Mouse (Mus musculus) CH12.LX (cell line): ENCODE data around the gene Snapc1. TPM values are rescaled to one million over a fixed set of nuclear protein-coding genes. Genes with fewer than 3 reads are reported as not detected.

Source experiments
- DNase-seq: peaks from one replicate; pipeline ENCODE4 v3.0.0-alpha.2; 2013; ENCODE audit errors: extremely low read depth
- H3K27ac ChIP-seq: 2 replicates; pipeline ENCODE4 v1.5.1; 2012; ENCODE audit warnings: low read depth, mild to moderate bottlenecking, control low read depth, moderate library complexity; ENCODE audit not compliant: insufficient read depth
- H3K27me3 ChIP-seq: replicated peaks from 2 replicates; pipeline ENCODE3; 2012; ENCODE audit warnings: inconsistent platforms
- H3K36me3 ChIP-seq, 2 experiments: replicated peaks in 1 of 2; 2 replicates each; pipeline versions ENCODE3 to v1.6.1; 2012; ENCODE audit warnings: inconsistent platforms in 1 of 2, low read length in 1 of 2, mild to moderate bottlenecking in 1 of 2, mixed read lengths in 1 of 2, moderate library complexity in 1 of 2; ENCODE audit not compliant: control insufficient read depth in 1 of 2, insufficient read depth in 1 of 2
- H3K4me1 ChIP-seq, 2 experiments: 2 replicates each; pipeline ENCODE4 v1.6.1; 2012; ENCODE audit warnings: inconsistent platforms in 1 of 2, moderate library complexity in 1 of 2; ENCODE audit not compliant: insufficient read depth in 2 of 2, control insufficient read depth in 1 of 2
- H3K4me2 ChIP-seq: 2 replicates; pipeline ENCODE4 v1.6.1; 2012; ENCODE audit warnings: low read depth, mild to moderate bottlenecking, control low read depth; ENCODE audit not compliant: poor library complexity, insufficient read depth, severe bottlenecking
- H3K4me3 ChIP-seq, 3 experiments: fragments of 150-350 bp in 1 of 3; sonication (generic) in 1 of 3; replicated peaks in 1 of 3; 2 replicates each; pipeline versions ENCODE3 to v1.5.1; 2011 to 2012; ENCODE audit warnings: low read depth in 2 of 3, low read length in 2 of 3, mild to moderate bottlenecking in 2 of 3, moderate library complexity in 2 of 3, control low read depth in 1 of 3, improper control_type of control experiment in 1 of 3, inconsistent platforms in 1 of 3, mixed read lengths in 1 of 3; ENCODE audit not compliant: poor library complexity in 1 of 3
- H3K79me2 ChIP-seq: replicated peaks from 2 replicates; pipeline ENCODE4 v1.6.1; 2012; ENCODE audit warnings: mild to moderate bottlenecking, moderate library complexity; ENCODE audit not compliant: control insufficient read depth, poor library complexity, insufficient read depth, severe bottlenecking; ENCODE audit errors: extremely low read depth
- H3K9ac ChIP-seq: 2 replicates; pipeline ENCODE4 v1.6.1; 2012; ENCODE audit warnings: low read depth, mild to moderate bottlenecking, control low read depth, moderate library complexity; ENCODE audit not compliant: insufficient read depth
- H3K9me3 ChIP-seq: replicated peaks from 2 replicates; pipeline ENCODE3; 2012; ENCODE audit warnings: low read length, inconsistent platforms, mixed read lengths
- CHD1 ChIP-seq: IDR thresholded peaks from 2 replicates; pipeline ENCODE4 v1.6.1; 2012; ENCODE audit warnings: low read depth, low read length, improper control_type of control experiment, inconsistent platforms
- CHD2 ChIP-seq: IDR thresholded peaks from 2 replicates; pipeline ENCODE4 v1.6.1; 2011; ENCODE audit warnings: low read length, improper control_type of control experiment
- CTCF ChIP-seq, 2 experiments: IDR thresholded peaks in 1 of 2; conservative IDR thresholded peaks in 1 of 2; 2 replicates each; pipeline ENCODE4 v1.5.1; 2011 to 2012; ENCODE audit warnings: low read depth in 2 of 2, low read length in 2 of 2, improper control_type of control experiment in 1 of 2, inconsistent platforms in 1 of 2, mild to moderate bottlenecking in 1 of 2, moderate library complexity in 1 of 2
- E2F4 ChIP-seq: IDR thresholded peaks from 2 replicates; pipeline ENCODE4 v1.6.1; 2011; ENCODE audit warnings: low read depth, low read length, improper control_type of control experiment; ENCODE audit not compliant: insufficient replicate concordance
- GABPA ChIP-seq: IDR thresholded peaks from 2 replicates; pipeline ENCODE4 v1.6.1; 2012; ENCODE audit warnings: low read depth, low read length, improper control_type of control experiment, inconsistent platforms; ENCODE audit not compliant: insufficient replicate concordance
- IRF4 ChIP-seq: IDR thresholded peaks from 2 replicates; pipeline ENCODE4 v1.6.1; 2014; ENCODE audit warnings: low read depth, mild to moderate bottlenecking, inconsistent platforms, low read length, improper control_type of control experiment
- KAT2A ChIP-seq: IDR thresholded peaks from 2 replicates; pipeline ENCODE4 v1.6.1; 2012; ENCODE audit warnings: low read length, improper control_type of control experiment, inconsistent platforms; ENCODE audit not compliant: insufficient replicate concordance
- MAFK ChIP-seq: IDR thresholded peaks from 2 replicates; pipeline ENCODE4 v1.6.1; 2011; ENCODE audit warnings: low read length, improper control_type of control experiment; ENCODE audit not compliant: insufficient replicate concordance
- MAX ChIP-seq: IDR thresholded peaks from 2 replicates; pipeline ENCODE4 v1.6.1; 2011; ENCODE audit warnings: low read length, improper control_type of control experiment
- MXI1 ChIP-seq: IDR thresholded peaks from 2 replicates; pipeline ENCODE4 v1.6.1; 2011; ENCODE audit warnings: mild to moderate bottlenecking, low read depth, low read length, improper control_type of control experiment
- MYC ChIP-seq: IDR thresholded peaks from 2 replicates; pipeline ENCODE4 v1.6.1; 2011; ENCODE audit warnings: low read depth, mild to moderate bottlenecking, improper control_type of control experiment, low read length
- NRF1 ChIP-seq: IDR thresholded peaks from 2 replicates; pipeline ENCODE4 v1.6.1; 2014; ENCODE audit warnings: low read depth, mild to moderate bottlenecking, inconsistent platforms, low read length, improper control_type of control experiment, moderate library complexity
- PAX5 ChIP-seq: IDR thresholded peaks from 2 replicates; pipeline ENCODE4 v1.6.1; 2012; ENCODE audit warnings: low read length, inconsistent platforms, mixed read lengths
- POLR2A ChIP-seq: IDR thresholded peaks from 2 replicates; pipeline ENCODE4 v1.6.1; 2011; ENCODE audit warnings: low read depth, mild to moderate bottlenecking, improper control_type of control experiment, low read length
- POLR2AphosphoS2 ChIP-seq: IDR thresholded peaks from 2 replicates; pipeline ENCODE4 v1.6.1; 2011; ENCODE audit warnings: low read depth, low read length, improper control_type of control experiment
- RCOR1 ChIP-seq: conservative IDR thresholded peaks from 2 replicates; pipeline ENCODE4 v1.6.1; 2012; ENCODE audit warnings: low read depth, mild to moderate bottlenecking, inconsistent platforms, low read length, improper control_type of control experiment
- UBTF ChIP-seq: IDR thresholded peaks from 2 replicates; pipeline ENCODE4 v1.6.1; 2012; ENCODE audit warnings: low read depth, mild to moderate bottlenecking, inconsistent platforms, low read length, improper control_type of control experiment, moderate library complexity
- USF1 ChIP-seq: IDR thresholded peaks from 2 replicates; pipeline ENCODE4 v1.6.1; 2014; ENCODE audit warnings: low read depth, mild to moderate bottlenecking, inconsistent platforms, low read length, improper control_type of control experiment
- ZC3H11A ChIP-seq: IDR thresholded peaks from 2 replicates; pipeline ENCODE4 v1.6.1; 2012; ENCODE audit warnings: low read depth, mild to moderate bottlenecking, inconsistent platforms, low read length, improper control_type of control experiment
- ZKSCAN1 ChIP-seq: IDR thresholded peaks from 2 replicates; pipeline ENCODE4 v1.6.1; 2012; ENCODE audit warnings: low read depth, inconsistent platforms, low read length, improper control_type of control experiment, borderline replicate concordance
- ZMIZ1 ChIP-seq: IDR thresholded peaks from 2 replicates; pipeline ENCODE4 v1.6.1; 2012; ENCODE audit warnings: low read depth, mild to moderate bottlenecking, inconsistent platforms, low read length, improper control_type of control experiment
- ZNF384 ChIP-seq: IDR thresholded peaks from 2 replicates; pipeline ENCODE4 v1.6.1; 2012; ENCODE audit warnings: low read depth, low read length, improper control_type of control experiment, inconsistent platforms
- dilution Hi-C: fragments of 300-500 bp; cut with MboI; formaldehyde crosslinking; loops from 2 replicates; pipeline ENCODE4 v1.14.3; 2020; ENCODE audit warnings: low sequenced_read_pairs; ENCODE audit not compliant: extremely low pct_unique_long_range_greater_than_20kb, extremely low pct_ligation_motif_present
- in situ Hi-C: fragments of 300-500 bp; cut with MboI; formaldehyde crosslinking; loops from 3 replicates; pipeline ENCODE4 v1.14.3; 2019; ENCODE audit warnings: low sequenced_read_pairs, low pct_ligation_motif_present, low pct_unique_long_range_greater_than_20kb, mixed read lengths
- polyA plus RNA-seq: library from polyadenylated mRNA; unstranded; fragments of >175 nt; gene quantifications from 2 replicates; pipeline ENCODE4 v1.2.1, GENCODE M21; 2012; ENCODE audit warnings: low read depth; ENCODE audit not compliant: insufficient read length
- total RNA-seq, 2 experiments: library from RNA; depleted of rRNA; stranded (reverse); fragments of 300-350 nt in 1 of 2; fragments of >200 nt in 1 of 2; gene quantifications; 2 replicates each; pipeline ENCODE4 v1.2.3; 2012 to 2014

The Snapc1 gene
- total and polyA plus RNA-seq, 3 experiments: 7.7 to 24.0 (median 9.7) TPM

- peak; percentile 89 for TF ChIP-seq IRF4
- no peak for TF ChIP-seq ZMIZ1
- no peak for TF ChIP-seq PAX5
- peak; percentile 34; the same call in 1 of the 2 replicates for TF ChIP-seq POLR2A
- peak; percentile 36; the same call in 1 of the 2 replicates for TF ChIP-seq MAFK
- TF ChIP-seq UBTF: no peak
- TF ChIP-seq MXI1: peak; percentile 79
- TF ChIP-seq ZKSCAN1: no peak
- no peak for TF ChIP-seq E2F4
Measured at GRCm38 (mm10) chr12:73974584-73974983, 10.3 kb downstream of the Snapc1 start (continued).

GRCm38 (mm10) chr12:73978144-73978543 lies 13.9 kb downstream of the Snapc1 start:
- dilution Hi-C loops (no loop called here), in situ Hi-C loops (no loop called here)
- H3K9ac ChIP-seq: no peak overlapping the region
- no peak for DNase-seq
- no peaks in the 10 kb centered on the region for H3K79me2 ChIP-seq
- no peak overlapping the region for H3K4me3 ChIP-seq
- no peak overlapping the region for H3K27ac ChIP-seq
- peaks cover 9 to 51% of the 10 kb centered on the region in 2 experiments for H3K4me1 ChIP-seq
- no peaks in the 10 kb centered on the region for H3K9me3 ChIP-seq
- peaks cover 26 to 75% of the 10 kb centered on the region in 2 experiments for H3K36me3 ChIP-seq
- H3K27me3 ChIP-seq: no peaks in the 10 kb centered on the region
- TF ChIP-seq IRF4: no peak
- no peak for TF ChIP-seq POLR2A
- TF ChIP-seq KAT2A: no peak
- TF ChIP-seq CTCF (conservative IDR thresholded peaks at IDR 0.05 in 1 of 2, IDR thresholded peaks at IDR 0.05 in 1 of 2; ENCODE audit: low read depth in 2 of 2, low read length in 2 of 2): no peak
- TF ChIP-seq RCOR1: no peak
- no peak for TF ChIP-seq MAFK
- TF ChIP-seq, all 38 proteins: peak for 0
- no peak overlapping the region for H3K4me2 ChIP-seq

DNA sequence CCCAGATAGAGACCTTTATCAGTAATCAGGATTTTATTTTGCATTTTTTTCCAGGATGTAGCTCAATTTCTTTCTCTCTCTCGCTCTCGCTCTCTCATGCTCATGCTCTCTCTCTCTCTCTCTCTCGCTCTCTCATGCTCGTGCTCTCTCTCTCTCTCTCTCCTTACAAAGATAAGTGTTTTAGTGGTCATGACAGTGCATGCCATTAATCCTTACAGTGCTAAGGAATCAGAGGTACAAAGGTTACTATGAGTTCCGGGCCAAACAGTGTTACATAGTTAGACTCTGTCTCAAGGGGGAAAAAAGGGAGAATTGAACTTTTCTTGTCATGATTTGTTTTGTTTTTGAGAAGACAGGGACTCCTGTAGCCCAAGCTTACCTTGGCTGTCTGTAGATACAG lies 15.4 kb downstream of the Snapc1 start:
- Histone ChIP-seq H3K27ac (no peak overlapping the region), H3K4me1 (peaks cover 4 to 45% of the 10 kb centered on the region in 2 experiments), H3K4me2 (no peak overlapping the region), H3K79me2 (no peaks in the 10 kb centered on the region), H3K27me3 (no peaks in the 10 kb centered on the region), H3K36me3 (peaks cover 30 to 84% of the 10 kb centered on the region in 2 experiments), H3K9ac (no peak overlapping the region), H3K9me3 (no peaks in the 10 kb centered on the region), H3K4me3 (no peak overlapping the region)
- dilution Hi-C loops (no loop called here), in situ Hi-C loops (no loop called here)
- TF ChIP-seq GABPA: no peak
- no peak for TF ChIP-seq NRF1
- no peak for TF ChIP-seq POLR2AphosphoS2
- TF ChIP-seq MYC: no peak
- no peak for TF ChIP-seq CHD1
- no peak for TF ChIP-seq MAX
- TF ChIP-seq UBTF: no peak
- TF ChIP-seq MAFK: no peak
- TF ChIP-seq CHD2: no peak
- no peak for TF ChIP-seq ZNF384
- TF ChIP-seq ZC3H11A: no peak
- no peak for TF ChIP-seq USF1
- DNase-seq: no peak
